Comparison of ENCODE assay signal across 9 mouse cellular contexts in the genomic region with DNA sequence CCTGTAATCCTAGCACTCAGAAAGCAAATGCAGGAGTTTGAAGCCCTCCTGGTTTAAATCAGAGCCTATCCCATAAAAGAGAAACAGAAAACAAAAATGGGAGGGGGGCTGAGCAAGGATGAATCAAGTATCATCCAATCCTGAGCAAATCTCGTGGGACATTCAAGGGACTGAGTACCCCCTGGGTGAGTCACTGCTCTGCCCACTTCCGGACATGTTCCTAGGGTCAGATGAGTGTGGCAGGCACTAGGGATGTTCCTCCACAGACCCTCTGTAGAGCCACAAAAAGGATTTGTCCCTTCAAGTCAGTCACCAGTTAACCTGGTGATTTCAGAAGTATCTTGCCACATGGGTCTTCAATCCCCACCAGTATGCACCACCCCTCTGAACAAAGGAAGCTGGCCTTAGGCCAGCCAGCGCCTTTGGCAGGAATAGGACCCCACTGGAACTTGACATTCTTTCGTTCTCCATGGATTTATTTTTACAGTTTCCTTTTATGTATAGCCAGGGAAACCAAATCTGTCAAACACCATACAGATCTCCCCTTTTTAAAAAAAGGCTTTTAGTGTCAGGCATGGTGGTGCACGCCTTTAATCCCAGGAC. TPM values are rescaled to one million over a fixed set of nuclear protein-coding genes. Genes with fewer than 3 reads are reported as not detected.
DNase-seq lines count a peak whose midpoint lies in the region; ATAC-seq and TF ChIP-seq lines count a peak whose summit lies in the region.
"Had no signal": no experiment of that assay in that cellular context is flagged by ENCODE, and none has a peak within 500 bp of the region (broad histone marks: within the 10 kb centered on the region; RNA-seq: fewer than 3 reads in every experiment).

No protein-coding gene starts in this region.

- H3K9me3 ChIP-seq in kidney, embryonic 16.5 days (ENCODE audit: low read length): no peaks in the 10 kb centered on the region
- no peaks in the 10 kb centered on the region for H3K9me3 ChIP-seq in E14TG2a.4 (ENCODE audit: low read length)
- no peaks in the 10 kb centered on the region for H3K9me3 ChIP-seq in embryonic facial prominence, embryonic 10.5 days
- H3K9me3 ChIP-seq in limb, embryonic 14.5 days (ENCODE audit: control insufficient read depth, low read length): no peaks in the 10 kb centered on the region
- H3K9me3 ChIP-seq: neural tube, embryonic 12.5 days had no signal

- no peak overlapping the region for H3K4me2 ChIP-seq in kidney, embryonic 16.5 days (replicated peaks; ENCODE audit: low read depth, low read length)
- H3K4me2 ChIP-seq in limb, embryonic 14.5 days (replicated peaks; ENCODE audit: low read depth, low read length, severe bottlenecking): no peak overlapping the region
- H3K4me2 ChIP-seq: neural tube, embryonic 12.5 days had no signal

- no peak overlapping the region for H3K9ac ChIP-seq in kidney, embryonic 16.5 days (replicated peaks; ENCODE audit: low read length)
- H3K9ac ChIP-seq in limb, embryonic 14.5 days (ENCODE audit: low read depth, low read length, severe bottlenecking): no peak overlapping the region
- H3K9ac ChIP-seq: neural tube, embryonic 12.5 days had no signal

- TF ChIP-seq CTCF in E14TG2a.4 (conservative IDR thresholded peaks at IDR 0.05; ENCODE audit: low read length): no peak

- no peak for DNase-seq in kidney, adult 11 months
- no peak for DNase-seq in embryonic facial prominence, embryonic 10.5 days (ENCODE audit: low spot score)
- DNase-seq in limb, embryonic 14.5 days (ENCODE audit: low spot score): no peak
- DNase-seq in thymus, postnatal 14 days: no peak
- DNase-seq: cerebellum, adult 9-11 months had no signal

- WGBS in kidney, embryonic 16.5 days: 54% methylated on average over 5 of the region's 5 CpGs
- WGBS in embryonic facial prominence, embryonic 10.5 days: 76% methylated on average over 5 of the region's 5 CpGs
- 50% methylated on average over 5 of the region's 5 CpGs for WGBS in limb, embryonic 14.5 days

- ATAC-seq in kidney, embryonic 16.5 days (ENCODE audit: low FRiP score, low TSS enrichment): no peak
- ATAC-seq in limb, embryonic 14.5 days (ENCODE audit: low FRiP score, low read depth): no peak
- ATAC-seq in cerebellum, adult (ENCODE audit: insufficient number of reproducible peaks, low FRiP score, low TSS enrichment): no peak

- TF ChIP-seq POLR2A in limb, embryonic 14.5 days (IDR thresholded peaks at IDR 0.05; ENCODE audit: borderline replicate concordance, extremely low read depth, insufficient read depth, insufficient read length): no peak

- H3K27ac ChIP-seq in kidney, embryonic 16.5 days (ENCODE audit: low read length): peak overlapping the region; percentile 39; the same call in 1 of the 2 replicates
- H3K27ac ChIP-seq in embryonic facial prominence, embryonic 10.5 days (replicated peaks): peak overlapping the region; percentile 44; the same call in 1 of the 2 replicates
- peak overlapping the region; percentile 63 for H3K27ac ChIP-seq in limb, embryonic 14.5 days (replicated peaks; ENCODE audit: low read depth, low read length)
- H3K27ac ChIP-seq: neural tube, embryonic 12.5 days had no signal

- H3K4me1 ChIP-seq in kidney, embryonic 16.5 days (ENCODE audit: insufficient read depth, low read length): peaks cover 91% of the 10 kb centered on the region
- peaks cover 100% of the 10 kb centered on the region for H3K4me1 ChIP-seq in E14TG2a.4 (replicated peaks; ENCODE audit: low read depth, low read length)
- peaks cover 92% of the 10 kb centered on the region for H3K4me1 ChIP-seq in embryonic facial prominence, embryonic 10.5 days
- H3K4me1 ChIP-seq in limb, embryonic 14.5 days (ENCODE audit: control insufficient read depth, insufficient read depth, low read length): peaks cover 76% of the 10 kb centered on the region

- no peak overlapping the region for H3K4me3 ChIP-seq in kidney, embryonic 16.5 days (ENCODE audit: low read length)
- peak overlapping the region; percentile 47 for H3K4me3 ChIP-seq in E14TG2a.4 (replicated peaks; ENCODE audit: low read length)
- no peak overlapping the region for H3K4me3 ChIP-seq in embryonic facial prominence, embryonic 10.5 days
- H3K4me3 ChIP-seq in limb, embryonic 14.5 days (replicated peaks; ENCODE audit: low read length): no peak overlapping the region
- H3K4me3 ChIP-seq: neural tube, embryonic 12.5 days had no signal

- no peaks in the 10 kb centered on the region for H3K36me3 ChIP-seq in kidney, embryonic 16.5 days (ENCODE audit: insufficient read depth, low read length)
- peaks cover 92% of the 10 kb centered on the region for H3K36me3 ChIP-seq in E14TG2a.4 (ENCODE audit: insufficient read depth, low read length)
- peaks cover 46% of the 10 kb centered on the region for H3K36me3 ChIP-seq in embryonic facial prominence, embryonic 10.5 days (replicated peaks)
- H3K36me3 ChIP-seq in limb, embryonic 14.5 days (ENCODE audit: control insufficient read depth, insufficient read depth, low read length): peaks cover 15% of the 10 kb centered on the region

- H3K27me3 ChIP-seq in kidney, embryonic 16.5 days (ENCODE audit: insufficient read depth, low read length): no peaks in the 10 kb centered on the region
- H3K27me3 ChIP-seq in E14TG2a.4 (ENCODE audit: insufficient read depth, low read length): no peaks in the 10 kb centered on the region
- H3K27me3 ChIP-seq in embryonic facial prominence, embryonic 10.5 days (replicated peaks; ENCODE audit: low read depth, poor library complexity, severe bottlenecking): no peaks in the 10 kb centered on the region
- no peaks in the 10 kb centered on the region for H3K27me3 ChIP-seq in limb, embryonic 14.5 days (ENCODE audit: control insufficient read depth, insufficient read depth, low read length)
- H3K27me3 ChIP-seq: neural tube, embryonic 12.5 days had no signal

RNA-seq across cellular contexts. Expression of gene Actn4, which starts 6.7 kb away (rescaled TPM):
- 360 and 374 TPM in 2 replicates for polyA plus RNA-seq in kidney, embryonic 16.5 days (2015; fragmentation: Nextera tagmentation; extraction: Ambion mirVana)
- polyA plus RNA-seq in embryonic facial prominence, embryonic 10.5 days (2016; fragmentation: Nextera tagmentation; extraction: Ambion mirVana): 260 and 269 TPM in 2 replicates
- polyA plus RNA-seq in limb, embryonic 14.5 days (2012; rRNA removed): 268 and 299 TPM in 2 replicates
- 295 and 304 TPM in 2 replicates for polyA plus RNA-seq in limb, embryonic 14.5 days (2014; fragmentation: Nextera tagmentation; extraction: Ambion mirVana)

RNA-seq across cellular contexts. Expression of gene Eif3k, which starts 26.3 kb away (rescaled TPM):
- 406 and 407 TPM in 2 replicates for polyA plus RNA-seq in kidney, embryonic 16.5 days (2015; fragmentation: Nextera tagmentation; extraction: Ambion mirVana)
- 444 and 454 TPM in 2 replicates for polyA plus RNA-seq in embryonic facial prominence, embryonic 10.5 days (2016; fragmentation: Nextera tagmentation; extraction: Ambion mirVana)
- polyA plus RNA-seq in limb, embryonic 14.5 days (2012; rRNA removed): 473 and 518 TPM in 2 replicates
- 450 TPM in 2 replicates for polyA plus RNA-seq in limb, embryonic 14.5 days (2014; fragmentation: Nextera tagmentation; extraction: Ambion mirVana)

RNA-seq across cellular contexts. Expression of gene Map4k1, which starts 26.5 kb away (rescaled TPM):
- 9.7 and 10.1 TPM in 2 replicates for polyA plus RNA-seq in kidney, embryonic 16.5 days (2015; fragmentation: Nextera tagmentation; extraction: Ambion mirVana)
- polyA plus RNA-seq in embryonic facial prominence, embryonic 10.5 days (2016; fragmentation: Nextera tagmentation; extraction: Ambion mirVana): 11.6 and 14.4 TPM in 2 replicates
- polyA plus RNA-seq in limb, embryonic 14.5 days (2012; rRNA removed): 9.3 and 9.5 TPM in 2 replicates
- 6.4 and 7.0 TPM in 2 replicates for polyA plus RNA-seq in limb, embryonic 14.5 days (2014; fragmentation: Nextera tagmentation; extraction: Ambion mirVana)
